13 mouse cellular contexts compared by ENCODE assay signal in the genomic region with DNA sequence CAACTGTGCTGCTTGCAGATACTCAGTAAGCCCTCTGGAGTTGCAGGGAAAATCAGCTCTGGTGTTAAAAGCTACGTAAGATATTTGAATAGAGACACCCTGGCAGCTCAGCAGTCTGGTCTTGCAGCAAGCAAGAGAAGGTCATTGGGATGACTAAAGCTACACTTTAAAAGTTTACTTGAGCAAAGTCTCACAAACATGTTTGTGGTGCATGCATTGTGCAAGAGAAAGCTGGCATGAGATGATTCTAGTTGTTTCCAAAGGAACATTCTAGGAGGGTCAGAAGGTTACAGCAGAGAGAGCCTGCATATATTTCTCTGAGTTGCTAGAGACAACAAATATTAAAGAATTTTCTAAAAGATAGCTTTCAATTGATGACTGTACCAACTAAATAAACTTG.
"Had no signal": no experiment of that assay in that cellular context is flagged by ENCODE, and none has a peak within 500 bp of the region (broad histone marks: within the 10 kb centered on the region; RNA-seq: fewer than 3 reads in every experiment).

No protein-coding gene starts in this region.

- H3K27ac ChIP-seq: layer of hippocampus, adult 2 months; limb, embryonic 12.5 days; liver, embryonic 13.5 days; midbrain, embryonic 13.5 days; stomach, postnatal 0 days had no signal

- H3K27me3 ChIP-seq: limb, embryonic 12.5 days; liver, embryonic 13.5 days; midbrain, embryonic 13.5 days had no signal

- H3K9ac ChIP-seq: limb, embryonic 12.5 days; liver, embryonic 13.5 days; midbrain, embryonic 13.5 days had no signal

- H3K9me3 ChIP-seq: liver, embryonic 13.5 days; midbrain, embryonic 13.5 days had no signal

- H3K4me1 ChIP-seq: limb, embryonic 12.5 days; liver, embryonic 13.5 days; midbrain, embryonic 13.5 days had no signal

- H3K4me2 ChIP-seq: limb, embryonic 12.5 days; liver, embryonic 13.5 days; midbrain, embryonic 13.5 days had no signal

- H3K36me3 ChIP-seq: limb, embryonic 12.5 days; liver, embryonic 13.5 days had no signal

- DNase-seq: kidney, postnatal 10 days; kidney, postnatal 4 days; liver, embryonic 13.5 days; lung, adult 2 months; lung, postnatal 36 days; right cerebral cortex, postnatal 25 days; thymus, adult 18-20 months; thymus, postnatal 14 days had no signal

- ATAC-seq: lung, postnatal 0 days; midbrain, embryonic 13.5 days had no signal

- H3K4me3 ChIP-seq: layer of hippocampus, adult 2 months; limb, embryonic 12.5 days; liver, embryonic 13.5 days; midbrain, embryonic 13.5 days had no signal
